Mouse (Mus musculus): ENCODE results near the gene Sdccag8.
"Not testable (repeated sequence)": the region's sequence is repeated elsewhere in the genome, so short reads cannot be mapped to it uniquely, and the experiment has no call there.

Gene Sdccag8

DNA sequence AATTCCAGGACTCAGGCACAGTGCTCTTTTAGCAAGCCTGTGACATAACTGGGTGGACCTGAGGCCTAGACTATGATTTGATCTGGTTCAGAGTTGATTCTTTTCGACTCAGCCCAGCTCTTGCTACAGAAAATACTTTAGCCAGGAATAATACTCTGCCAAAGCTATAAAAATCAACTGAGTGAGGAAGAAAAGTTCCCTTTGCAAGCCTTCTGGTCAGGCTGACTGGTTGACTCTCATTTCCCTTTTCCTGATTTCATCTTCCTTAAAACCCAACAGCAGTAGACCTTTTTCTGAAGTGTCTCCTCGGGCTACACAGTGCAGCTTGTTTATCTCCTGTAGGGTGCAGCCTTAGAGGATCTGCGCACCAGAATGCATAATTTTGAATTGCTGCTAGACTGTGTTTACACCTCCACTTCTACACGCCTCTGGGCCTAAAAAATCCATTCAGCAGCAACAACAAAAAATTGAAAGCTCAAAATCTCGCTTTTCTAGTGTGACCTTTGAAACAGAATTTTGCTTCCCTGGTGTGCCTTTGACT is 13.6 kb downstream of the Sdccag8 start:
- DNase-seq (ENCODE audit: low spot score in 2 of 2) = no peak

DNA sequence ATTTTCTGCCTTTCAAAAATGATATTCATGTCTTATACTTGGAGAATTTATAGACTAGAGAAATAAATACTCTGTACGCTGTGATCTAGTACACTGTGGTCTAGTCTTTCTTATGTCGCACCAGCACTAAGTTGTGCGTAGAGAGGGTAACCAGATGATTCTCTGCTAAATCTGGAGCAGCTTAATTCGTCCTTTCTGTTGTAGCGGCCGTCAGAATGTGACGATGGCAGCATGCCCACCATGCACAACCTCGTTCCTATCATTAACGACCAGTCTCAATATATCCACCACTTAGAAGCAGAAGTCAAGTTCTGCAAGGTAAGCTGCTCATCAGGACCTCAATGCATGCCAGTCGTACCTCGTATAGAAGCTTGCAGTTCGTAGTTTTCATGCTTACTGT is 14.2 kb downstream of the Sdccag8 start:
- no peak for DNase-seq (ENCODE audit: low spot score in 2 of 2)

DNA sequence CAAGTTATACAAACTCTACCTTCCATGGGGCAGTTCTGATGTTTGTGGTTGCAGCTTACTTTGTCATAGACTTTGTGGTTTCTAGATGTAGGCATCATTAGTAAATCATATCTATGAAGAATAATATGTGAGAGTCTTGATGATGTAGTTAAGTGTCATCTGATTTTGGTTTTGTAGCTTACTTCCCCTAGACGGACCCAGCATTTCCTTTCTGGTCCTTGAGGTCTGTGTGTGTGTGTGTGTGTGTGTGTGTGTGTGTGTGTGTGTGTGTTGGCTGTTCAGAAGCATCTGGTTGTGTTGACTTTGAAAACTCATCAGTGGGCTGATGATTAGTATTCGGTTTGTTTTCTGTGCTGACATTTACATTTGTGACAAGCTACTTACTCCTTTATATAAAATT is 17.6 kb downstream of the Sdccag8 start:
- DNase-seq (ENCODE audit: low spot score in 2 of 2) = no peak

DNA sequence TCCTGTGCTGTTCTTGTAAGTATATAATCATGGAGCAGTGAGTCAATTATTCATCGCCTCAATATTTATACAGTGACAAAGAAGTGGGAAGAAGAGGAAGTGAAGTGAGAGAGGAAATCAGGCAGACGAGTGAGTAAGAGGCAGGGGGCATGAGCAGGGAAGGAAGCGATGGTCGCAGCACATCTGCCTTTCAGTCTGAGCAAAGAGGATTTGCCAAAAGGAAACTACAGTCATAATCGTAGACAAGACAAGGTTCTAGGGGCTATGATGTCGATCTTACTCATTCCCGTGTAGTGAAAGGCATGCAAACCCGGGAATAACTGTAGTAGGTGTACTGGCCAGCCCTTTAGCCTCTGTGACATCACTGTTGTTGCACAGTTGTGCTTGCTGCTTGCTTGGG is 18.1 kb downstream of the Sdccag8 start:
- no peak for DNase-seq (ENCODE audit: low spot score in 2 of 2)

DNA sequence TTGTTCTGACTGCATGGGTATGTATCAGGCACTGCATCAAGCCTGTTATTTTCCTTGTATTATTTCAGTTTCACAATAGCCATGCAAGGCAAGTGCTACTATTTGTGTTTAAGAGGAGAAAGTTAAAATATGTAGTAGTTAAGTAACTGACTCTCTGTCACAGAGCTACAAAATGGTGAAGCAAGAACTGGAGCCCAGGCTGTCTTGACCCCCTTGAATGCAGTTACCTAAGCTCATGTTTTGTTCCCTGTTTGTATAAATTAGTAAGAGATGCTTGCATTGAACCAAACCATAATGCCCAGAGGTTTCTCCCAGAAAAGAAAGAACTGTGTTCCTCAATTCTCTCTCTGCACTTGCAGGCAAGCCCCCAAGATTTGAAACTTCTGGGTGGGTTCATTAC is 18.8 kb downstream of the Sdccag8 start:
- DNase-seq (ENCODE audit: low spot score in 2 of 2) = no peak

DNA sequence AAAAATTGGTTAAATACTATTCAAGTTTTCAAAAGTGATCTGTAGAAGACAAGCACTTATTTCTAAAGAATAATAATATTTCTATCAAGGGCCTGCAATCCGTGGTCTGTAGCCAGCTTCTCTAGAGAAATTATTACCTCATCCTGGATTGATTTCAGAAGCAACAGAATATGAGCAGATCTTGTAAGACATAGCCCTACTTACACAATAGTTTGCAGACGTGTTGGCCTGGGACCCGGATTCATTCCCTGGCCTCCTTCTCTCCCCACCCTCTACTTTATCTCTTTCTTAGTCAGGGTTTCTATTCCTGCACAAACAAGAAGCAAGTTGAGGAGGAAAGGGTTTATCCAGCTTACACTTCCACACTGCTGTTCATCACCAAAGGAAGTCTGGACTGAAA is 19.5 kb downstream of the Sdccag8 start:
- no peak for DNase-seq (ENCODE audit: low spot score in 2 of 2)

DNA sequence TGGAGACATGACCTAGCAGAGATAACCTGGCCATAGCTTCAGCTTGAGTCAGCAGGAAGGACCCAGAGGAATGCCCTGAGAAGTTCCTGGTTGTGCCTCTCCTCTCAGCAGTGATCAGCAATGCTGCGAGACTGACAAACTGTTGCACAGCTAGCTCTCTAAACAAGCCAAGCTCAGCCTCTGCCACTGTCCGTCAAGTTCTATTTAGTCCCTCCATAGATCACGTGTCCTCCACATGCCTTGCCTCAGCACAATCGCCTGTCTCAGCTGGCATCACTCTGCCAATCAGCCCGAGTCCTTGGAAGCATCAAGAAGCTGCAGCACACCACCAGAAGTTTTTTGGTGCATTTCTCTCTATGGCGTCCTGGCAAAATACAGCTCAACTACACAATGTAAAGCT is 20.4 kb downstream of the Sdccag8 start:
- DNase-seq (ENCODE audit: low spot score in 2 of 2) = no peak

DNA sequence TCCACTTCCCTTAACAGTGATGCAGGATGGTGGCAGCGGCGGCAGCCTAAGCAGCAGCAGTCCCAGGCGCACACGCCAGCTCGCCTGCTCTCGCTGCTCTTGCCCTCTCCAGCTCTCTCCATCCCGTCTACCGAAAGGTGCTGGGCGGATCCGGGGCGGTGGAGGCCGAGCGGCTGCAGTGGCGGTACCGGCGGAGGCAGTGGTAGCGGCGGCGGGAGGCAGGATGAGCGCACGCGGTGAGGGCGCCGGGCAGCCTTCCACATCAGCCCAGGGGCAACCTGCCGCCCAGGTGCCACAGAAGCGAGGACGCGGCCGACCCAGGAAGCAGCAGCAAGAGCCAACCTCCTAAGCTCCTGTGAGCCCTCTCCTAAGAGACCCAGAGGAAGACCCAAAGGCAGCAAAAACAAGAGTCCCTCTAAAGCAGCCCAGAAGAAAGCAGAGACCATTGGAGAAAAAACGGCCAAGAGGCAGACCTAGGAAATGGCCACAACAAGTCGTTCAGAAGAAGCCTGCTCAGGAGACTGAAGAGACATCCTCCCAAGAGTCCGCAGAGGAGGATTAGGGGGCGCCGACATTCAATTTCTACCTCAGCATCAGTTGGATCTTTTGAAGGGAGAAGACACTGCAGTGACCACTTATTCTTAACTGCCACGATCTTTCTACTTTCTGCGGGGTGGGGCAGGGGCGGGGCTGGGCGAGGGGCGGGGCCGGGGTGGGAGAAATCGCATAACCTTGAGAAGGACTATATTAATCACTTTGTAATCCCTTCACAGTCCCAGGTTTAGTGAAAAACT is 21.2 kb downstream of the Sdccag8 start:
- peak in 1 of 2 experiments; percentile 39 for DNase-seq (ENCODE audit: low spot score in 2 of 2)

DNA sequence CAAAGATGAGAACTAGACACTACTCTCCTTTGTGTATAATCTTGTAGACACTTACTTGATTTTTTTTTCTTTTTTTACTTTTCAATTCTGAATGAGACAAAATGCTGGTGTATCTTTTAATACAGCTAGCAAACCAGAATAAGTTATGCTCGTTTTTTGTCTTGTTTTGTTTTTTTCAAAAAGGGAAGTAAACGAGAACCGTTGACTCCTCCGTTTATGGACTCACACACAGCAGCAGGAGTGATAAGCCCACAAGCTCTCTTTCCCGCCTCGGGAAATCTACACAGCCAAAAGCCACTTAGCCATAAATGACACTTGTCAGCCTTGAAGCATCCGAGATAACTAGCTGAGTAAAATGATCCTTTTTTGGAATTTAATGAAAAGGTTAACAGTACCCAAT is 22.1 kb downstream of the Sdccag8 start:
- not testable (repeated sequence) for DNase-seq (ENCODE audit: low spot score in 2 of 2)

DNA sequence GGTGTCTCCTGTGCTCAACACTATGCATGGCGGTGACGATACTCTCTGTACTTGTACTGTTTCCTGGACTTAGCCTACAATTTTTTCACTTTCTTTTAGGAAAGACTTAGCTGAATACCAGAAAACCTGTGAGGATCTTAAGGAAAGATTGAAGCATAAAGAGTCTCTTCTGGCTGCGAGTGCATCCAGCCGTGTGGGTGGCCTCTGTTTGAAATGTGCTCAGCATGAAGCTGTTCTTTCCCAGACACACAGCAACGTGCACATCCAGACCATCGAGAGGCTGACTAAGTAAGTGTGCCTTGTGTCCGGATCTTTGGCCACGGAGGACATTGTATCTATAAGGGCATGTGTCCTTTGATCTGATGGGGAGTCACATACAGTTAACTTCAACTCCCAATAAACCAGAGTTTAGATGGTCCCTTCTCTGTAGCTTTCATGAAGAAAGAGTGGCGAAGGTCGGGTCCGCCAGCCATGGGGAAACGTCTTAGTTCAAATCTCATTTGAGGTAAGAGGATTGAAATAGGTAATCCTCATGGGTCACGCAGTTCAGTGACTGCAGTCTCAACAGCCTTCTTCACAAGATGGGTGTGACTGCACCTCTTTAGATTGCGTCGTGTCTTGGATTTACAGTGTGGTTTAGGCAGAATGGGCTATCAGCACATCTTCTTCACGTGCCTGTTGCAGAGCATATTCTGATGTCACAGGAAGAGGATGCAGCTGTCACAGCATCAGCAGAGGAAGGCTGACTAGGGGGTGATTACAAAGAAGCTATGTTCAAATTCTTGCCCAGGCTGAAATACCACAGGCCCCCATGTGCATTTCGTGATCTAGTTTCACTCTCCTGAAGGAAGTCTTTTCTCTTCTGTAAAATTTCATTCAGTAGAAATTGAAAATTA is 30.9 kb downstream of the Sdccag8 start:
- no peak for DNase-seq (ENCODE audit: low spot score in 2 of 2)

DNA sequence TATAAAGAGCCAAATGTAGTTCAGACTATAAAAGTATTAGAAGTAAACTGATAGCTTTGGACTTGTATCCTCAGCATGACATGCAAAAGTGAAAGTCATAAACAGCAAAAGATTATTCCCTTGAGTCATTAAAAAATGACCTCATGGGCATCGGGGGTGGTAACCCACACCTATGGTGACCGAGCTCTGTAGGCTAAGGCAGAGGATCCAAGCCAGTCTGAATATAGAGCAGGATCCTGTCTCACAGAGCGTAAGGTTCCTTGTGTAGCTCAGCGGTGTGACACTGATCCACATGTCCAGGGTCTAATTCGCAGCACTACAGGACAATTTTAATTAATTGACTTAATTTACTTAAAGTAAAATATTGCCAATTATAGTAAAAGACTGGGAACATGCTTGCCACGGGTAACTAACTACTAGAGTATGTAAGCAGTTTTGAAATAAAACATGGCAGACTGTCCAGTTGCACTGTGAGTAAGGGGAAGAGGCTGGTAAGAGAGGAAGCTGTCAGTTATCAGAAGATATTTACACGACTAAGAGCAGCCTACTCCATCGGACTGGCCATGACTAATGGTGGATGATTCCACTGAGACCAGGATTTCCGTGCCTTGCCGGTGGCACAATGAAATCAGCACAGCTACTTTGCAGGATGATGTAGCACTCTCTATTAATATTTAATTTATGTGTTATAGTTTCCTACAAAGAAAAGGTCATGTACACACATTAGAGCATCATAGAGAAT is 32.8 kb downstream of the Sdccag8 start:
- DNase-seq (ENCODE audit: low spot score in 2 of 2) = no peak

DNA sequence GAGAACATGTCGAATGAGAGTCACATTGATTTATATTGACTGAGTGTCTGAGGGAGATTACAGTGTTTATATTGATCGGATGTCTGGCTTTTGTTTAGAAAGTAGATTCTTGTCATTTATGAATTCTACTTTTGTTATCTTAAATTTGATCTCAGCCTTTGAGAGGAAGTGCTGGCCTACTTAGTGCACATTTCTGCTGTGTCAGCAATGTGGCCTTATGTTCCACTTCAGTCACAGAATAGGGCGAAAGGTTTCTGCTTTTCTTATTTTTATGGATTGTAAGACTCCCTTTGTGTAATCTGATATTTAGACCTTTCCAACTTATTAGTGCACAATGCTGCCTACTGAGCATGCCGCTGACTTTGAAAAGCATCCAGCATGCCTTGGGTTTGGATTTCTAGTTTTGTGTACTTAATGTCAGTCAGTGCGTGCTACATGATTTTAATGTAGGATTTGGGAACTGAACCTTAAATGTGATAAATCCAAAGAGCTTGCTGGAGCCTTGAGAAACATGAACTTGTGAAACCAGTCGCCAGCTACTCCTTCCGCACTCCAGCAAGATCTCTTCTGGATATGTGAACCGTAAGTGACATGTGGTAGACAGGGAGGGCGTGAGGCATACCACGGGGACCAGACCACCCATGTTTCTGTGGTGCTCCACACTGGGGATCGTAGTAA is 34.3 kb downstream of the Sdccag8 start:
- DNase-seq (ENCODE audit: low spot score in 2 of 2) = no peak

DNA sequence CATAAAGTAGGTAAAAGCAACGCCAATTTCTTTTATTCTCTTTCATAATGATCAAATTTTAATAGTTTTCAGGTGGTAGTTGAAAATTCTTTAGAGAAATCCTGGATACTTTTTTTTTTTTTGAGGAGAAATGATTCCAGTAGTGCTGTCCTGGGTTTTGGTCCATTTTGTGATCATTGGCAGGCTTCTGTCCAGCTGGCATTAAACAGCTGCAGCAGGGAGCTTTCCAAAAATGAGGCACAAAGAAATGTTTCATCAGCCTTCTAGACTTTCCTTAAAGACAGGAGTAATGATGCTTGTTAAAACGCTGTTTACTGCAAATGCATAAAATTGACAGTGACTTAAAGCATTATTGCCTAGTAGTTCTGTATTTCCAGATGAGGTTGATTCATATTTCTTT is 34.9 kb downstream of the Sdccag8 start:
- no peak for DNase-seq (ENCODE audit: low spot score in 2 of 2)

DNA sequence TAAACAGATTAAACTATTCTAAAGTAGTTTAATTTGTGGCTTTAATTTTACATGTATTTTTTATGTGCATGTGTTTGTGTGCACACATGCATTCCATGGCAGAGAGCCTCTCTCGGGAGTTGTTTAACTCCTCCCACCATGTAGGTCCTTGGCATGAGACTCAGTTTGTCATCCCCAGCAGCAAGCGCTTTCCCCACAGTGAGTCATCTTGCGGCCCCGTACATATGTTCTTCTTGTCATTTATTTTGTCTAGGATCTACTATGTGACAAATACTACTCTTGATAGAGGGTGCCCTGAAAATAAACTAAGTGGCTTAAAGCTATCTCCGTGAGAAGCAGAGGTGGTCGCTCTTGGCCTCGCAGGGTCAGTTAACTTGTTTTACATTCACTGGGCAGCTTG is 36.9 kb downstream of the Sdccag8 start:
- DNase-seq (ENCODE audit: low spot score in 2 of 2) = no peak

DNA sequence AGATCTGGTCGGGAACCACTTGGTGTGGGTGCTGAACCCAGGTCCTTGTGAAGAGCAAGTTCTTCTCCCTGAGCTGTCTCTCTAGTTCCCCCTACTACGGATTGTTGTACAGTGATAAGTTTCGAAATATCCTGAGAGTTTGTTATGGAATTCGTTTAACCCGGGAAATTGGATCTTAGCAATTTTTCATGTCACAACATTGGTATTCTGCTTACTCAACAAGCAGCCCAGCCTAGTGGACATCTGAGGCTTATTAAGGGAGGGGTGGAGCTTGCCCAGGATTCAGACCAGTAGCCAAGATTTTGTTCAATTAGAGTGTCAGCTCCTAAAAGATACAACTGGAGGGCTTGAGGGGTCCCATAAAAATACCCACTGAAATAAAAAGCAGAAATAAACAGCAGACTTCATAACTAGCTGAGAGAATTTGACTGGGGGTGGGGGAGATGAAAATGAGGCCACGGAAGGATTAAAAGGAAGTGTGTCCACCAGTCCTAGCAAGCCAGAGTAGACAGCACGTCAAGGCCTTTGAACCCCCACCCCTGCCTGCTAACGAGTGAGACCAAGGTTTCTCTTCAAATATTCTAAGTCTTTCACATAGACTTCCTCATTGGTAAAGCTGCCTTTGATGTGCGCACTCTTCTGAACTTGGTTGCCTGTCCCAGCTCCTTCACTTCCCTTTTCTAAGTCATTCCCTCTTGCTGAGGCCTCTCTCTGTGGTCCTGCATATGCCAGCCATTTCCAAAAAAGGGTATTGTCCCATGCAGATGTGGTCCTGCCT is 38.5 kb downstream of the Sdccag8 start:
- DNase-seq (ENCODE audit: low spot score in 2 of 2) = no peak

DNA sequence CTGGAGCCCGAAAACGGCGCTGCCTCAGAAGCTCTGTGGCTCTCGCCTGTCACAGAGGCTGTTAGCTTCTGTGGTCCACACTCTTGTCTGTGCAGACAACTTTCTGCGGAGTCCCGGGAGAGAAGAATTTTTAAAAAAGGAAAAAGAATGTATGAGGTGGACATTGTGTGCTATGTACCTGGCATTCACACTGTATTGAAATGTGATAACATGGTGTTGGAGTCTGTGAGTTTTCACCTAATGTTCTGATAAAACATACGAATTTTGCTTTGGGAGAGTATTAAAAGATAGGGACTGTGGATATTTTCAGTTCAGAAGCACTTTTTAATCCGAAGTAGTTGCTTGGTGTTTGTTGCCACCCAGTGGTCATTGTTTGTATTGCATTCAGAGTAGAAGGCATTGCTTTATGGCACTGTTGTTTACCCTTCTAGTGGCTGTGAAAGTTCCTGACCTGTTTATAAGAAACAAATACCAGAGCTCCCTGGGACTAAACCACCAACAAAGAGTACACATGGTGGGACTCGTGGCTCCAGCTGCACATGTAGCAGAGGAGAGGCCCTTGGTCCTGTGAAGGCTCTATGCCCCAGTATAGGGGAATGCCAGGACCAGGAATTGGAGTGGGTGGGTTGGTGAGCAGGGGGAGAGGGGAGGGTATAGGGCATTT is 47.7 kb downstream of the Sdccag8 start:
- DNase-seq (ENCODE audit: low spot score in 2 of 2) = peak; percentile 47 to 68

DNA sequence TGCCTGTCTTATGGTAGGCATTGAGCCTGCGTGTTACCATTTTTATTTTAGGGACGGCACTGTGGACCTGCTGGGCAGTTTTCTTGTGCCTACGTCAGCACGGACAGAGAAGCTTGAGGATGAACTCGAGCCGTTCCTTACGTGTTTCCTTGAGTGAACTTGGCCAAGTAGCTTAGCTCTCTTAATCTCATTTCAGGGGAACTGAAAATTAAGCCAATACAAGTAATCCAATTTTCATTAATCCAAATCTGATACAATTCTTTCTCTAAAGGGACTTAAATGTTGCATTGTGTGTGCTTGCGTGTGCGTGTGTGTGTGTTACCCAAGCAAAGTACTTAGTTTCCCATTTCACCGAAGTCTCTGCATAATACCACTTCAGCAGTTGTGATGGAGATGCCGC is 56.0 kb downstream of the Sdccag8 start:
- DNase-seq (ENCODE audit: low spot score in 2 of 2) = no peak

DNA sequence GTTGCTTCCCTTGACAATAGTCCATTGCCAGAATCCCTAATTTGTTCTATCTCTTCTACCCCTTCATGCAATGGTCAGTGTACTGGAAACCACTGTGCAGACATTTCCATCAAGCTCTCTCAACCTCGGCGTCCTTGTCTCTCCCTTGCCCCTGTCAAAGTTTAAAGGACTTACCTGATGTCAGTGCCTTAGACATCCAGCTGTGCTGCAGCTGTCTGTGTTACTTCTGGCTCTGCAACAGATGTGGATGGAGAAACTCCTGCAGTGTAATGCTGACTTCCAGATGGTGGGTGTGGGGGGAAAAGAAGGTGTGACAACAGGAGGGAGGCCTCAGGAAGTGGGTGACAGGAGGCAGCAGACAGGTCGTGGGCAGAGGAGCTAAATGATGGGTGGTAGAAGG is 57.5 kb downstream of the Sdccag8 start:
- DNase-seq (ENCODE audit: low spot score in 2 of 2) = no peak

DNA sequence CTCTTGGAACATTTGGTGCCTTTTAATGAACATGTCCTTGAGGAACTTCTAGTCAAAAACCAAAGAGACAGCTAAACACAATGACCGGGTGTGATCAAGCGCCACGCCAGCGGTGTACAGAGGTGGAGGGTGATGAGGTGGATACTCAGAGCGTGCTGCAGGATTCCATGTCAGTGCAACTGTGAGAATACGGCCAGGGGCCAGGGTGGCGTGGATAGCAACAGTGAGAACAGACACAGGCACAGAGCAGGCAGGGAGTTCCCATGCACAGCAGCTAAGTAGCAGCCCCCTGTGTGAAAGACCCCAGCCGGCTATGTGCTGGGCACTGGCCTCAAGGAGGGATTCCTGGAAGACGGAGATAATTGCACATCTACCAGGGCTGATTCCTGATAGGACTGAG is 59.0 kb downstream of the Sdccag8 start:
- DNase-seq (ENCODE audit: low spot score in 2 of 2) = no peak

DNA sequence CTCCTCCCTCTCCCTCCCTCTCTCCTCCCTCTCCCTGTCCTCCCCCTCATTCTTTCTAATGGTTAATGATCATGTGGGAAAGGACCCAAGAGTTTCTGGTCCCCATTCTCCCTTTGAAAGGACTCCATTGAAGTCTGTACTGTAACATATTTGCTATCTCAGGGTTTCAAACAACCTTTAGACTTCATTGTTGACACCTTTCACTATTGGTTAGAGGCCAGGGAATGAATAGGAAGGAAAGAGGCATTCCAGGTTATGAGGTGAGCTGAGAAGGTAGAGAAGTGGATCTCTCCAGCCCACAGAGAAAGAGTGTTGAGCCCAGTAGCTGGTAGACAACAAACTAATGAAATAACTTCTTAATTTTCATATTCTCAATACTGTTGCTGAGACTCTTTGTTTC is 59.7 kb downstream of the Sdccag8 start:
- DNase-seq (ENCODE audit: low spot score in 2 of 2) = no peak
